Mouse (Mus musculus): ENCODE results near the gene Tmprss7.

DNA sequence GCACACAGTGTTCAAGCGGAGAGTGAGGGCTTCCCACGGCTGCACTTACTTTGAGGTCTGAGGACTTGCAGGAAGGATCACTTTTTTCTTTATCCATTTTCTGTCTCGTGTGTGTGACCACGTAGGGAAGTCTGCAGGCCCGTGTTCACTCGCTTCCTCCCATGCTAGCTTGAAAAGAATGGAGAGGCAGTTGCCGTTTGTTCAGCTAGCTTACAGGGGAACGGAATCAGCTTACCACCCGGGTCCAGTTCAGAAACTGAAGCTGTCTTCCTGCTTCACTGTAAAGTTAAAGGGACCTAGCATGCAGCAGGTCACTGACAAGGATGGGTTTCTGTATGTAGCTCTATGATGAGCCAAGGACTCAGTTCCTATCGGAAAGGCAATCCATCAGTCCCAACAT, at the start of gene Tmprss7:
- no peak for TF ChIP-seq CTCF (IDR thresholded peaks at IDR 0.05; ENCODE audit: low read depth)
- TF ChIP-seq EP300 (optimal IDR thresholded peaks at IDR 0.05): no peak
